Mouse (Mus musculus) gonadal fat pad, adult 2 months (tissue): ENCODE data around the gene Cldn34c3. TPM values are rescaled to one million over a fixed set of nuclear protein-coding genes. Genes with fewer than 3 reads are reported as not detected.
"Not testable (repeated sequence)": the region's sequence is repeated elsewhere in the genome, so short reads cannot be mapped to it uniquely, and the experiment has no call there.

Experiments
- DNase-seq: peaks from one replicate; pipeline ENCODE4 v3.0.0-alpha.2; 2012; ENCODE audit warnings: low read depth
- polyA plus RNA-seq: library from polyadenylated mRNA; depleted of rRNA; stranded (reverse); fragments of >200 nt; gene quantifications from 2 replicates; pipeline ENCODE4 v1.2.3, GENCODE M21; 2012; rRNA removed

Cldn34c3 gene
- polyA plus RNA-seq, result 0.23 TPM in 1 of 2 replicates, not detected in the other

DNA sequence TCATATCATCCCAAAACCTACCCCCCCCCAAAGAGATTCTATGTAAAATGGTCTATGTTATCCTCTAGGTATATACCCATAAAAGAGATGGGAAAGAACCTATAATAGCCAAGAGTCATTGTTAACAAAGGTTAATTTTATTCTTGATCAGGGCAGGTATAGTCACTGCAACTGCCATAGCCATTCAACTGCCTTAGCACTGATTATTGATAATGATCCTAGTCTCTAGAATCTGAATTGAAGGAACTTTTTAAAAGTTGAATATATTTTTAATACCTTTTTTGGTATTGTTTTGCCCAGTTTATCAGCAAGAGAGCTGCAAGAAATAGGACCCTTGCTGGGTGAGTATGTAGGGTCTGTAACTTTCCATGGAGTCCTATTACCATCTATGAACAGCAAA is at the start of gene Cldn34c3:
Cldn34c3 (plus strand) TSS at position 301 of the 400 bp plus-strand sequence.
- not testable (repeated sequence) for DNase-seq

Other genes starting within 250 kb of the Cldn34c3 start
- not detected in 2 replicates for gene Cldn34c2, start 212.0 kb upstream of the Cldn34c3 start, polyA plus RNA-seq
- not detected in 2 replicates for gene Gm17467, start 88.9 kb upstream of the Cldn34c3 start, polyA plus RNA-seq